Mouse (Mus musculus) heart, adult 8-10 months (tissue): ENCODE data around the gene Trim2. TPM values are rescaled to one million over a fixed set of nuclear protein-coding genes. Genes with fewer than 3 reads are reported as not detected.
A peak's percentile ranks its signal among the peaks of the same experiment; 100 is the strongest.

ENCODE experiments used
- DNase-seq: peaks from one replicate; pipeline ENCODE4 v3.0.0; 2022; ENCODE audit warnings: low spot score
- total RNA-seq, 4 experiments: library from RNA; stranded (reverse); gene quantifications; 2 replicates each; pipeline ENCODE4 v1.2.4; 2022

The Trim2 gene
- total RNA-seq, 4 experiments from 2014 or later = 4.9 to 8.2 (median 6.7) TPM

DNA sequence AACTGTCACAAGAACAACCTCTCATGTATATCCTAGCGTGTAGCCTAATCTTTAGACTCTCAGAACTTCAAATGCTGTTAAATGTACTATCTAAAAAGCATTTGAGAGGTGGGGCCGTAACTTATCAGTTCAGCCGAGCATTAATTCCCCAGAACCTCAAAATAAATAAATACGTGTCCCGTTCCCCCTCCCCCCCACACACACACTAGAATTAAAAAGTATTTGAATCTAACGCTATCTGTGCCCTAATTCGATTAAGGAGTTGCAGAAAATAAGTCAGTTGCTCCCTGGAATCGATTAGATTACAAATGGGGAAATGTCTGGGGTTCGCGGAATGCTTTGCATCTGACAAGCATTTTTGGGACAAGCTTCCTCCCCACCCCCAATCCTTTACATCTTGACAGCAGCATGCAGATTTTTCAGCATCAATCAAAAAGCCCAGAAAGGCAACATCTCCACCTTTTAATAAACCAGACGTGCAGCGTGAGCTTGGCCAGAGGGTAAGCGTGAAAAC lies 48.1 kb downstream of the Trim2 start:
- no peak for DNase-seq

DNA sequence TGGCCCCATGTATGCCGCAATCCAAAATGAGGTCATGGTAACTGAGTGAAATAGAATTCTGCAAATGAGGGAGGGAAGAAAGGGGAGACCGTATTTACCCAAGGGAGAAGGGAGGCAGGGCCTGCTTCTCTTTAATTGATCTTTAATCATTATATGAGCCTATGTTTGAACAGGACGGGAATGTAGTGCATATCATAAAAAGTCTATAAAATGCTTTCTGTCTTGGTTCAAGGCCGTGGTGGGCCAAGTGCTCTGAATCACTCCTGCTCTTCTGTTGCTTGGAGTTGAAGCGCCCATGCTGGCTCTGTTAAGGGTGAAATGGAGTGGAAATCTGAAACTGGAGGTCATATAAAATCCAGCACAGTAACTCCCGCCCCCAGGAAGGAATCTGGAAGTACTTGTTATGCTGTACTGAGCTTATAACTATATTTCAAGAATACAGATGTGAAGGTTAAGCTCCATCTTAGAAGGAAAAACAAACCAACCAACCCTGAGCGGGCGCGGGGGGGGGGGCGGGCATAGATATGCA lies 48.6 kb downstream of the Trim2 start:
- no peak for DNase-seq

DNA sequence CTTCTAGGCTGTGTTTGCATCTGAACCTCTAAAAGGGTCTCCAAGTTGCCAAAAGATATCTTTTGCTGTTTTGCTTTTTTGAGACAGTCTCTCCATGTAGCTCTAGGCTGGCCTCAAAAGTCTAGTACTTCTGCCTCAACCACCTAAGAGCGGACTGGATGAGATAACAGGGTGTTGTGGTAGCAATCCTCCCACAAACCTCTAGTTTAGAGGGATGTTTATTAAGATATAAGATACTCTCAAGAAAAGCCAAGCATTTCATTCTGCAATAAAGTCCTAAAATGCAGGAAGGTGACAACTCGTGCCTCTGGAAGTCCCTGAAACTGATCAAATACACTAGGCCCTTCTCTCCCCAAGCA lies 52.2 kb downstream of the Trim2 start:
- DNase-seq = no peak

DNA sequence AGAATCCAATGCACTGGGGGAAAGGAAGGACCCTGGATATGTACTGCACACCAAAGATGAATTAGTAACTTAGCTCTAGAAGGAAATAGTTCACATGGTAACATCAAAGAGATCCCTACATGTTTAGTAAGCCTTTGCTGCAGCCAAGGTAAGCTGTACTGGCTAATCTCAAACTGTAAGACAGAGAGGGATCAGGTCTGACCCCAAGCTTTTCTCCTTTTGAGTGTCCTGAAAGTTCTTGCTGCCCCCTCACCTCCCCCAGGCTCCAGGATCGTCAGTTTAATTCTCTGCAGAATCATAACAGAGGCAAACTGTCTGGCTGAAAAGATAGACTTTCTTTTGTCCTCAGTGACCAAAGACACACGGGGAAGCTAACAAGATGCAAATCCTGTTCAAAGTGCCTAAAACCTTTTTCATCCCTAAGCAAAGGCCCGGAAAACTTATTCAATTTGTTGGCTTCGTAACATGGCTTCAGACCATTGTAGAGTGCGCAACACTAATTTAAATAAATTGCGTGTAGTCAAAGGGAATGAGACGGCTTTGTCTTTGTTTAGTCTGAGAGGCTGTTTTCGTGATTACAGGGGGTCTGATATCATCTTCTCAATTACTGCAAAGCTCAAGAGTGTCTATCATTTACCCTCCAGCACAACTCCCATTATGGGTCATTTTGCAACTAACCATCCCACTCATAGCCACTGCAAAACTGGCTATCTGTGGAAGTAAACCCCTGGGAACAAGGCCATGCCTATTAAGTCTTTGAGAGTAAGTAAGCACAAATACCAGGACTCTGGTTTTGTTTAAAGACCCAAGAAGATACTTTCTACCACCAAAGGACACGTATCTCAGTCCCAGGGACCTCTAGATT lies 52.8 kb downstream of the Trim2 start:
- no peak for DNase-seq

DNA sequence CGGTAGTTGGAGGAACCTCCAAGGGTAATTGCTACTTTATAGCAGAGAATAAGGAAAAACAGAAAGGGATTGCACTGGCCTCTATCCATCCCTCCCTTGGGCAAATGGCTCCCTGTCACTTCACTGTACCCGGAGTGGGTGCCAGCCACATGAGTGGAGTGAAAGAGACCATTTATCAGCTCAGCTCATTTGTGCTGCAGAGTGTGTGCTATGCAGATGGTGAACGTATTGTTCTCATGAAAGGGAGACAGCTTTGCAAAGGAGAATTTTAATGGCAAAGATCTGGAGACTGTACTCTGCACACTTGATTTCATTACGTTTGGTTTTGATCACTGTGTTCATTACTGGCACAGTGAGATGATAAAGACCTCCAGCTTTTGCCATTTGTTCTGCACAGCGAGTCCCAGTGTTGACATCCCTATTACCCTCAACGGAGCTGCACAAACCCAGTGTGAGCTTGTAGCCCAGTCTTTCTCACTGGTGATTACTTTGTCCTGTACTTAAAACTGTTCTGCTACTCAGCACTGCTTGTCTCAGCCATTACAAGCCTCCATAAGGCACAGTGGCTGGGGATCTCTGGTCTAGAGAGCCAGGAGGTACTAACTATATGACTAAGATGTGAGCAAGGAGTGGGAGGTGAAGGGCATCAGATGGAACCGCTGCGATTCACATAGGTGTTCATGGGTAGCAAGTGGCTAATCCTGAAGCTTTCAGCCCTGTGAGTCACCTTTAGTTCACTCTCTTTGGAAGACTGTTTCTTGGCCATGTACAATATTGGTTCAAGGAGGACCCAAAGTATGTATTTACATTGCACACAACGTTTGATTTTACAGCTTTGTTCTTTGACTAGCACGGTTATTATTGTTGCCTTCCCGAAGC lies 53.7 kb downstream of the Trim2 start:
- no peak for DNase-seq

GRCm38 (mm10) chr3:84251721-84252120 lies 55.0 kb downstream of the Trim2 start:
- no peak for DNase-seq

GRCm38 (mm10) chr3:84250275-84250674 lies 56.4 kb downstream of the Trim2 start:
- no peak for DNase-seq

GRCm38 (mm10) chr3:84247789-84248188 lies 58.9 kb downstream of the Trim2 start:
- DNase-seq = no peak

- no peak for DNase-seq
These were observed 60.2 kb downstream of the Trim2 start for GRCm38 (mm10) chr3:84246421-84246861.

- no peak for DNase-seq
These were observed 63.6 kb downstream of the Trim2 start for GRCm38 (mm10) chr3:84243116-84243515.

- DNase-seq = peak; percentile 11
These were observed 64.2 kb downstream of the Trim2 start for GRCm38 (mm10) chr3:84242497-84242896.

DNA sequence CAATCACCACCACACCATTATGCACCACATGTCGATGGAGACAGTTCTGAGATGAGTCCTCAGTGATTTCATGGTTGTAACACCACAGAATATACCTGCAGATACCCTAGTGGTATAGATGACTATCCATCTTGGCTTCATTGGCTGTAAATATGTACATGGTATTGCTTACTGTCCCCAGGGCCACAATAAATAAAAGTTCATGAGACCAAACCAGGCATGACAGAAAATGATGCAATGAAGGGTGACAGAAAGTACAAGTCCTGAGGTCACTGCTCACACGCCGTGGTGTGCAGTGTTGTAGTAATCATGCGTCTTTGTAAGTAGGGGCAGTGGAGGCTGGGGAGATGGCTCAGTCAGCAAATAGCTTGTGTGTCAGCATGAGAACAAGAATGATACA lies 65.6 kb downstream of the Trim2 start:
- no peak for DNase-seq

DNA sequence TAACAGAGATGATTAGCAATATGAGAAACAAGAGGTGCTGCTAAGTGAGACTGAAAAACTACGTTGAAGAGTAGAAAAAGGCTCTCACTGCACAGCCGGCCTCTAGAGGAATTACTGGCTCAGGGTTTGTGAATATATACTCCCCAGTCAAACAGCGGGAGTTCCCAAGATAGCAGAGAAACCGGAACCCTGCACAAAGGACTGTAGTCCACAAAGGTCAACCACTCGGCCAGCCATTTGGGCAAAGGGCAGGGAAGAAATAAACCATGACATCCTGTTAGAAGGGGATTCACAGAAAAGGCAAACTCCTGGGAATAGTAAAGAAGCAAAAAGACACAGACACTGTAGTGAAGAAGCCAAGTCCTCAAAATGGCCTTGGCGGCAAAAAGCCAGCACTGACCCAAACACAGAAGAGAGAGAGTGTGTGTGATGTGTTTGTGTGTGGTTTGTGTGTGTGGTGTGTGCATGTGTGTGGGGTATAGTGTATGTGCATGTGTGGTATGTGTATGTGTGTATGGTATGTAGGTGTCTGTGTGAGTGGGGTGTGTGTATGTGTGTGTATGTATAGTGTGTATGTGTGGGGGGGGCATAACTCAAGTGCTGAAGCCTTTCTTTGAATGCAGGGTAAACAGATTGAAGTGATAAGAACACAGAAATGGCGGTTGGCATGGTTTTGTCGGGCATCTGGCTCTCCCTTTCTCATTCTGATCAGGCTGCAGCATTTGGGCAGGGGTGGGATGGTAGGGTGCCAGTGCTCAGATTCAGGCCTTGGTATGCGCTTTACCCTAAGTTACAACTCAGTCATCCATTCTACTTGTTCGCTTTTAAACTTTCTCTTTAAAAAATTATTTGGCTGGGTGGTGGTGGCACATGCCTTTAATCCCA lies 71.0 kb downstream of the Trim2 start:
- peak; percentile 36 for DNase-seq

GRCm38 (mm10) chr3:84234562-84234961 lies 72.1 kb downstream of the Trim2 start:
- no peak for DNase-seq

- no peak for DNase-seq
These were observed 72.8 kb downstream of the Trim2 start for GRCm38 (mm10) chr3:84233663-84234415.

DNA sequence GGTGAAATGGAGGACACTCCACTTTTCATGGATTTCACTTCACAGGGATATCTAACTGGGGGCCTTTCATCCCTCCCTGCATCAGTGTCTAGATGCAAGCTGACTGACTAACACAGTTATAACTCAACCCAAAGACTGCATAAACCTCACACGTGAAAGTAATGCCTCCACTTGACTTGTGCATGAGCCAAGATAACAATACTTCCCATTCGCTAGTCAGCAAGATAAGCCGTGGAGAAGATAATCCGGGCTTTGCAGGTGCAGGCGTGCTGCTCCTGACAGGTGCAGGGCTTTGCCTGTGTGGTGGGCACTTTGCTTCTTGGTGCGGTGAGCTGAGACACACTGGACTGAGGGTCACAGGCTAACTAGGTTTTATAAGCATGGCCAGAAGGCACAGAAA lies 74.4 kb downstream of the Trim2 start:
- DNase-seq = no peak

GRCm38 (mm10) chr3:84230988-84231387 lies 75.7 kb downstream of the Trim2 start:
- peak; percentile 73 for DNase-seq

DNA sequence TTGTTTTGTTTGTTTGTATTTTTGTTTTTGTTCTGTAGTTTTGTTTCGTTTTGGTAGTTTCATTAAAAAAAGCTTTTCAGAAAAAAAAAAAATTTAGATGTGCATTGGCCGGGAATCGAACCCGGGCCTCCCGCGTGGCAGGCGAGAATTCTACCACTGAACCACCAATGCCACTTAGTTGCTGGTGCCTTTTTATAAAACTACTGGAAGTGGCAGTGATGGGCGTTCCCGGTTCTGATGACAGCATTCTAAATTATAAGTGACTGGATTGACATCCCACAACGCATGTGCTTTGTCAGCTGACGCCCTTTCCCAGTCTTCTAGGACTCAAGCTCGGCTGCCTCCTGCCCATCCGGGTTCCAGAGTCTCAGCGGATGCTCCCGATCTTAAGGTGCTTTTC lies 77.8 kb downstream of the Trim2 start:
- DNase-seq = peak; percentile 67

DNA sequence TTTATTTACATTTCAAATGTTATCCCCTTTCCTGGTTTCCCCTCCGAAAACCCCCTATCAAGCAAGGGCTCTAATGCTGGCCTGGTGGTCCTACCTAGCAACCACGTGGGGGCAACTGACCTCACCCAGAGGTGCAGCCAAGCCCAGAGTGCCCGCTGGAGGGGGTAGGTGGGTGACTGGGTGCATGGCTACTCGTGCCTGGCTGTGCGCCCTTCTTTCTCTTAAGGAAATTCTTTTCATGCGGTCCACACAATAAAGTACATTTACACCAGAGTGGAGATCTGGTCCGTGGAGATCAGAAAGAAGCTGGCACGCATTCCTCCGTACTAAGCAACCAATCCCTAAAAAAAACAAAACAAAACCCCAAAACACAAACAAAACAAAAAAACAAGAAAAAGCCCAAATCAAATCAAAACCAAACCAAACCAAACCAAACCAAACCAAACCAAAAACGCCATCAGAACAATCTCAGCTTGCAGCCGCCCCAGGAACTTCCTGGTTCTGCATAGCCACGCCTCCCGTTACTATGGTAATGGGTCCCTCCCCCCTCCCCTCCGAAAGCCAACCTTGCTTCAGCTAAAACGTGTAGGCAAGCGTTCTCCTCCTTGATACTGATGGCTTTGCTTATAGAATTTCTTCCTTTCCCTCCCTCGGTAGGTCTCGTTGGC lies 78.3 kb downstream of the Trim2 start:
- DNase-seq = peak; percentile 62

GRCm38 (mm10) chr3:84227628-84228027 lies 79.0 kb downstream of the Trim2 start:
- DNase-seq = no peak
